Mouse (Mus musculus): Measurements from ENCODE around the gene Gm9821.

Gene Gm9821

DNA sequence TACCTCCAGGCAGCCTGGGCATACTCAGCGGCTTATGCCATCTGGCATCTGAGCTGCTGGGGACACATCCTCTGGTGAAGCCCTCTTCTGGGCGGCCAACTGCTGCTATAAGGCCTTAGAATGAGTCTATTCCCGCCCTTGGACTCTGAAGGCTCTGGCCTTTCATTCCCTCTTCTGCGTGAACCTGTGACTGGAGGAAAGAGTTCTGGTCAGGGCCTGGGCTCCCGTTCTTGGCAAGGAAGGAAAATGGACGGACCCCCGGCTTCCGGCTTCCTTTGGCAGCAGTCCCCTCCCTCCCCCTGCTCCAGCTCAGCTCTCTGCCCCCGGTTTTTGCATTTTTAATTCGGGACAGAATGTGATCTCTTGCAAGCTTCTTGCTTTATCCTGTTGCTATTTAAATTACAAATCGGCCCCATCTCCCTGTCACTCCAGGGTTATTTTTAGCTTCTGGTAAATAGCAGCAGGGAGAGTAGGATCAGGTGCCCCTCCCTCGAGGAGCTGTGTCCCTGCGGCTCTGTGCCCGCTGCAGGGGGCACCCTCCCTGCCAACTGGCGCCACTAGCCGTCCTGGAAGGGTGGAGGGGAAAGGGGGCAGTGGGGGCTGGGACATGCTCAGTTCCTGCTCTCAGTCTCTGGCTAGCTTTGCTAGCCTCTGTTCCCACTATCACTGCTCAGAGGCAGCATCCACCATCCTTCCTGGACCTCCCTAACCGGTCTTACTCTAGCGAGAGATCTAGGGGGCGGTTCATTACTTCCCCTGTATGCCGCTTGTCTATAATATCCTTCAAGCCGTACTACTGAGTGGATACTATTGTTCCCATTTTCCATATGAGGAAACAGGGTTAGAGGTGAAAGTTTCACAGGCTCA is 26.0 kb downstream of the Gm9821 start:
- in situ Hi-C loops (cut with MboI): no loop called here

DNA sequence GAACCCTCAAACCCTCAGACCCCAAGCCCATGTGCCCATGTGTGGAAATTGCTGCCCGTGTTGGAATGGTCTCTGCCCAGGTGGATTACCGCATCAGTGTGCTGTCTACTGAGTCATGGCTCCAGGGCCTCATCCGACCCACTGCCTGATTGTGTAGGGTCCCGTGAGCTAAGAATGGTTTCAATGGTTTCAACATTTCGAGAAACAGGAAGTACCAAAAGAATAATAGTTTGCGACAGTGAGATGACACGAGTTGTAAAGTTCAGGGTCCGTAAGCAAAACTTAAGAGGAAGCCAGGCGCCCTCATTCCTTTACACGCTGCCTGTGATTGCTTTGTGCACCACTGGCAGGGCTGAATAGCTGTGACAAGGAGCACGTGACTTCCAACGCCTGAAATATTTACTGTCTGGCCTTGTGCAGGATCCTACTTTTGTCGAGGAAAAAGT is 26.6 kb downstream of the Gm9821 start:
- in situ Hi-C loops (cut with MboI): no loop called here

DNA sequence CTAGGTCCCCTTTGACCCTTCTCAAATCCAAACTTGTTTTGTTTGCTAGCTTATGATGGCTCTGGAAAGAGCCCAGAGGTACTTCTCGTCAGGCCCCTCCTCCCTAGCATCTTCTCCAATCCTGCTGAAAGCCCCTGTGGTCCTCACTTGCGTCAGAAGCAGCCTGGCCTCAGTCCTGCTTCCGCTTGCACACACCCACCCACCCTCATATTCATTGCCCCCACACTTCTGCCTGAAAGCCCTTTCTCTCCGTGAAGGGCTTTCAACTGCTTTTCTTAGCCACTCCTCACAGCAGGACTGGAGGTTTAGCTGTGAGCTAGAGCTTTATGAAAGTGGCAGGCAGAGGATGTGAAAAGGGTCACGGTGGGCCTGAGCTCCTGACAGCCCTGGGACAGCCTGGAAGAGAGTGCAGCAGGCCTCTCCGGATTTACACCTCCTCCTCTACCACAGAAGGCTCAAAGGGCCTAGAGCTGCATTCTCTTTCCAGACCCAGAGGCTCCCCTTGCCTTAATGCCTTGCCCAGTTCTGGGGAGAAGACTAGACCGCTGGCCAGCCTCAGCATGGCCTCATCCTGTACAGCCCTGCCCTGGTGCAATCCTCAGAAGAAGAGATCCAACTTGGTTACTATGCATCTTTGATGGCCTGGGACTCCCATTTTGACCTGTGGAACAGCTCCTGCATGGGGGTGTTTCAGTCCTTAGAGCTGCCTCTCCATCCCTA is 28.1 kb downstream of the Gm9821 start:
- in situ Hi-C loops (cut with MboI): no loop called here

DNA sequence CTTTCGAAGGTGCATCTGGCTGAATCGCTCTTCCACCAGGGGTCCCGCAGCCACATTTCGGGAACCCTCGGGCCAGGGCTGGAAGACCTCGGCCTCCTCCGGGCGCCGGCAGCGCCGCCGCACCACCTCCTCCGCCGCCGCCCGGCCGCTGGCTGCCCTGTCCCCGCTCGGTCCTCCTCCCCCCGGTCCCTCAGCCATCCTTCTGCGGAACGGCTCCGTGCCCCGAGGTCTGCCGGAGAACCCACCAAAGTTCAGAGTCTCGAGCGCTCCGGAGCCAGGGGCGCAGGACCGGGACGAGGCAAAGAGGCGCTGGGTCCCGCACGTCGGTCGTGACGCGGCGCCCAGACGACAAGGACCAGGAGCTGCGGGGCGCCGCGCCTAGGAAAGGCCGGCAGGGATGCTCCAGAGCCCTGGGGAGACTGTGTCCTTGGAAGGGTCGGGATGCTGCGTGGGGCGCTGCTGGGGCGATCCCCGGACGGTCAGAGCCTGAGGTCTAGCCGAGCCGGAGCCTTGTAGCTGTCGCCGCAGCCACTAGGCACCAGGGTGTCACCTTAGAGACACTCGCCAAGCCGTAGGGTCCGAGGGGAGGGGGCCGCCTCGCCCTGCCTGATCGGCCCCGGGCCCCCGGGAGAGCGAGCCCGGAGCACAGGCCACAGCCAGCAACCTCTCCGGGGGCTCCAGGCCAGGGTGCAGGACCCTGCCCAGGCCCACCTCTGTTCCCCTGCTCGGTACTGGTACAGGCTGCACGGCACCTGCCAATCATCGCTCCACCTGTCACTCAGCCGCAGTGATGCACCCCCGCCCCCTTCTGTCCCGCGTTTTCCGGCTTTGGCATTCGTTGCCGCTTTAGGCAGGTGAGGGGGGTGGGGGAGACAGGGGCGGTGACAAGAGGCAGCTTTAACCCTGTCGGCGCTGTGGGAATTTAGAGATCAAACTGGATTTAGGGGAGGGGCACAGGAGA is 30.4 kb downstream of the Gm9821 start, which contains the start of gene Dgkz:
Dgkz (minus strand) TSS at position 284 of the 961 bp plus-strand sequence.
- in situ Hi-C loops (cut with MboI): no loop called here

DNA sequence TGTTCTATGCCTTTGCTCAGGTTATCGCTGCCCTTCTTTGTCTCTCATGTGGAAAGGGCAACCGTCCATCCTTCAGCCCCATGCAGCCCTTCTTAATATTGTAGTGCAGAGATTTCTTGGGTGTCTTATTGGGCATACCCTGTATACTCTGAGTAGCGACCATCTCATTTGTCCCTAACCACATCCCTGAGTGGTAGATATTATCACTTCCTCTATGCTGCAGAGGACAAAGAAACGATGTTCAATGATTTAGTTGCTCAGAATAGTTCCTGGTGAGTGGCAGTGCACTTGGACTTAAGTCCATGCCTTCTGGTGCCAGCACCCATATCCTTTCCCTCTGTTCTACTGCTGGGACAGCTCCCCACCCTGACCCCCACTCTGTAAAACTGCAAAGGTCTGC is 32.5 kb downstream of the Gm9821 start:
- in situ Hi-C loops (cut with MboI): no loop called here

DNA sequence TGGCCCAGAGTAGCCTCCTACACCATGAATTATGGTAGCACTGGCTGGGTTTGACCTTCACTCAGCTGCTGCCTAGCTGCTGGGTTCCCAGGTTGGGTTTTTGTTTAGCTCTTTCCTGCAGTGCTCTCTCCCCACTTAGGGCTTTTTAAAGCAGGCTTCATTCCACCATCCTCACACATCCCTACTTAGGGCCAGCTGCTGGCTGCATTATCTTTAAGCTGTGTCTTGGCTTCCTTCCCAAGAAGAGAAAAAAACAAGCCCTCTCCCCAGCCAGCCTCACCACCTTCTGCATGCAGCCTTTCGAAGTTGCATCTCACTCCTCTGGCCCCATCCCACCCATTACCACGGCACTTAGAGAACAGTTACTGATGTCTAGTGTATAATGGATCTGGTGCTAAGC is 33.0 kb downstream of the Gm9821 start:
- in situ Hi-C loops (cut with MboI): no loop called here

DNA sequence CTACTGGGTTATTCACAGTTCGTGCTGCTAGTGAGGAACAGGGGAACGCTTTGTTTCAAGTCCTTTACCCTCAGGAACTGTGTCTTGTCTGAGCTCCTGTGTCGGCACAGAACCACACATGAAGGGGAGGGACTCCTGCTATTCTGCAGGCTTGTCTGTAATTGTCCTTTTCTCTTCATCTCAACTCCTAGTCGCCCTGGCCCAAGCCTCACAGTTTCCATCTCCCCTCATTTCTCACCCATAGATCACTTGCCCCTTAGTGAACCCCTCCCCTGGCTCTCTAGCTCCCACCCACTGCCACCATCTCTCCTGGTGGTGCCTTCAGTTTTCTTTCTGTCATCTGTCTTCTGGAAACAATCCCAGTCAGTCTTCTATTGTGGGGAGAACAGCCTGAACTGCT is 34.7 kb downstream of the Gm9821 start:
- in situ Hi-C loops (cut with MboI): no loop called here

DNA sequence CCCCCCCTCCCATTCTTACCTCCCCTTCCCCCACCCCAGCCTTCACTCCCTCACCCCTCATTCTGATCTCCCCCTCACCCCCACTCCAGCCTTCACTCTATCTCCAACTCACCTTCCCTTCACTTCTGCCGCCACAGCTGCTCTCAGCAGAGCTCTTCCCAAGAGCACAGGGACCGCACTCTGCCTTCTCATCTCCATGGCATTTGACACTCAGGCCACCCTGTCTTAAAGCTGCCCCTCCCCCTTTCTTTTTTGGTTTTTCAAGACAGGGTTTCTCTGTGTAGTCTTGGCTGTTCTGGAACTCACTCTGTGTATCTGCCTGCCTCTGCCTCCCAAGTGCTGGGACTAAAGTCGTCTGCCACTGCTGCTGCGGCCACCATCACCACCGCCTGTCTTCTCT is 35.3 kb downstream of the Gm9821 start:
- in situ Hi-C loops (cut with MboI): no loop called here

DNA sequence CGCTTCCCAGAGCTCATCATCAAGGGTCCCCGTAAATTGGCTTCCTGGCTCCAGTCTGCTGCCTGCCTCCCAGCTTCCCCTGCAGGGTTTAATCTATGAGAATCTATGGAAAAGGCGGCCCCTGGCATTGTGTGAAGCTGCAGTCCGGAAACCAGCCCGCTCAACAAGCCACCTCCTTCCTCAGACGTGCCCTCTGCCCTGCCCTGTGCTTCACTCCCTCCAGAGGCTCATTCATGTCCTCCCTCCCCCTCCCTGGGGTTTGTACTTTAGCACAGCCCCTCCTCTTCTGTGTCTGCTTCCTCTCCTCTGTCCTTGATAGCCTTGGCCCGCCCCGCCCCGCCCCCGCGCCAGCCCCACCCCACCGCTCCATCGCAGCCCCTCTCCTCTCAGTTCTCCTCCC is 38.9 kb downstream of the Gm9821 start:
- in situ Hi-C loops (cut with MboI): no loop called here

DNA sequence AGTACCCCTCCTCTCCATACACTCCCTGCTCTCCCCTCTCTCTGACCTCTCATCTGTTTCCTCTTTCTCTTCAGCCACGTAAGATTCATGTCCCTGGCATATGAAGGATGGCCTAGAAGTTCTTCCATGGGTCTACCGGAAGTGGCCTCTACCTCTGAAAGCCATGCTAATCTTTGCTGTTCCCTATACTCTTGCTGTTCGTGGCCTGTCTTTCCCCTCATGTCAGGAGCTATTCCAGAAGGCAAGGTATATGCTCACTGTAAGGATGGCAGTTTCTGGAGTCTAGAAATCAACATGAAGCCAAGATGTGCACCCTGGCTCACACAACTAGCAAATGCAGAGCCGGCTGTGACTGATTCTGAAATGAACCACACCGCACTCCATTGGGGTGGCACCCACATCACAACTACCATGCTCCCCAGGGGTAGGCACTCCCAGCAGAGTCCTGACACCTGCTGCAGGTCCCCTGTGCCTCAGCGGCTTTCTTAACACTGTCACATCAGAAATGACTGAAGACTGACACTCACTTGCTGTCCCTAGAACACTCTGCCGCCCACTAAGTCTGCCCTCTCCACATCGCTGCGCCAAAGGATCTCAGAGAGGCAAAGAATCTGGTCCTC is 39.5 kb downstream of the Gm9821 start:
- in situ Hi-C loops (cut with MboI): no loop called here

DNA sequence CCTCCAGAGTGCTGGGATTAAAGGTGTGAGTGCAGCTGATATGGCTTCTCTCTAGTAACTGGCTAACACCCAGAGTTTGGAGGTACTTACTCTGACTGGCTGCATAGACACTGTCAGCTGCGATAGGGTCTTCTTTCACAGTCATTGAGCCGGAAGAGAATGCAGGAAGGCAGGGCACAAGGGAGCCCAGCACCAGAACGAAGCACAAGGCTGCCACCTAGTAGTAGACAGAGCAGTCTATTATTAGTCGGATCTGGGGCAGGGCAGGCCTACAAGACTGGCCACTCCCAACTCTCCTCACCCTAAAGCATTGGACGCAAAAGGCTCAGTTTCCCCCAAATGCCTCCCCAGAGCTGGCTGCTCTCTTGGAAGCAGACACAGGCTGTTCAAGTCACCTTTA is 40.6 kb downstream of the Gm9821 start:
- in situ Hi-C loops (cut with MboI): no loop called here

DNA sequence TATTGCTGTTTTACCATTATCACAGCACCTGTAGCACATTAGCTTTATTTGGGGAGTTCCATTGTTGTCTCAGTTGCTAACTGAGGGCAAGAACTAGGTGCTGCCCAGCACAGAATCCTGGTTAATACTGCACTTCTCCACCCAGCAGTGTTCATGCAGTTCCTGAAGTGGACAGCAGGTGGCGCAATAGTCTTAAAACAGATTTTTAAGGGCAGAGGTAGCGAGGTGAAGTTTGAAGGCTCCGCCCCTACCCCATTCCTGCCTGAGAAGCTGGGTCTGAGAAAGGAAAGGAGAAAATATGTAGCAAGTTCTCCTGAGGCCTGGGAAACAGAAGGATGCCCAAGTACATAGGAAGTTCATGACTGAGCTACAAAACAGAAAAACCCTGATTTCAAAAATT is 42.0 kb downstream of the Gm9821 start:
- in situ Hi-C loops (cut with MboI): no loop called here

DNA sequence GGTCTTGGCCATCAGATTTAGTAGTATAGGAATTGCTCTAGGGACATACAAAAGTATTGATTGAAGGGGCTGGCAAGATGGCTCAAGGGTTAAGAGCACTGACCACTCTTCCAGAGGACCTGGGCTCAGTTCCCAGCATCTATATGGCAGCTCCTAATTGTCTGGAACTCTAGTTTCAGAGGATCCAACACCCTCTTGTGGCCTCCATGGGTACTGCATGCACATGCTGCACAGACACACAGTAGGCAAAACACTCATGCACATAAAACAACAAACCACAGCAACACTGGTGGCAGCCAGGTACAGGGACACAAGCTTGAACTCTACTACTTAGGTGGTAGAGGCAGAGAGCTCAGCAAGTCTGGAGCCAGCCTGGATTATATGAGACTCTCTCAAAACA is 44.2 kb downstream of the Gm9821 start:
- in situ Hi-C loops (cut with MboI): loop anchor here (10.0 kb wide), 1 partner anchor 65 kb away; no protein-coding TSS in a partner anchor

DNA sequence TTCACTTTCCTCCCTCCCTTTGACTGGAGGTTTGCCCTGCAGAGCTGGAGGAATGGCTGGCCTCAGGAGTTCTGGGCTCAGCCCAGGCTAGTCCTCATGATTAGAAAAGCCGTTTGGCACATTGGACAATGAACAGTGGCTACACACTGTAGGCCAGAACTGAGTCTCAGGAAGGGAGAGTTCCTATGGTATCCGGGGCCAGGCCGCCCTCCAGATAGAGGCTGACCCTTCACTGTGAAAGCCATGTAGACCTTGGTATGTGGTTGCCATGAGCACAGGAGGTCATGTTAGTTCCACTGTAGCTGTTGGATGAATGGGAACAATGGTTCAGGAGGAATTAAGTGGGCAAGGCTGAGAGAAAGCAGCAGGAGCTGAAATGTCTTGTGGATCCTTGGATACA is 47.9 kb downstream of the Gm9821 start:
- in situ Hi-C loops (cut with MboI): loop anchor here (10.0 kb wide), 1 partner anchor 61 kb away; no protein-coding TSS in a partner anchor

DNA sequence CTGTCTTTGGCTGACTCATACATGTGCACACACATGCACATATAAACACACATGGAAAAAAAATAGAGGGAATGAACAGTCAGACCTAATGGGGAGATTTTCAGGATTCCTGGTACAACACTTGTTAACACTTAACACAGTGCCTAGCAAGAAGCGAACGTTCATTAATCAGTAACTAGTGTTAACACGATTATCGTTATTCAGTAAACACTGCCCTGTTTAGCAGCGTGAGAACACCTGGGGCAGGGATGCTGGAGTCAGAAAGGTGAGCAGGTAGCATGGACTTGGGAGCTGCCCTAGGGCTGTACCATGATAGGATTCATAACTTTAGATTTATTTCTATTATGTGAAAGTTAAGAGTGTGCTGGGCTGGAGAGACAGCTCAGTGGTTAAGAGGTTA is 50.5 kb downstream of the Gm9821 start:
- in situ Hi-C loops (cut with MboI): loop anchor here (10.0 kb wide), 1 partner anchor 59 kb away; no protein-coding TSS in a partner anchor
